ENCODE assay signal across 11 mouse cellular contexts in genomic region chr8:95374429-95374828, GRCm38 (mm10).
"Had no signal": no experiment of that assay in that cellular context is flagged by ENCODE, and none has a peak within 500 bp of the region (broad histone marks: within the 10 kb centered on the region; RNA-seq: fewer than 3 reads in every experiment).

No protein-coding gene starts in this region.

- DNase-seq: kidney, postnatal 14 days; lung, adult 2 months; right cerebral cortex, adult 18-20 months; right cerebral cortex, postnatal 25 days; thymus, postnatal 36 days had no signal

- H3K27ac ChIP-seq: kidney, embryonic 15.5 days; limb, embryonic 10.5 days; liver, embryonic 15.5 days; midbrain, embryonic 13.5 days; neural tube, embryonic 15.5 days had no signal

- H3K4me2 ChIP-seq: kidney, embryonic 15.5 days; liver, embryonic 11.5 days; liver, embryonic 15.5 days; midbrain, embryonic 13.5 days; neural tube, embryonic 15.5 days had no signal

- H3K4me1 ChIP-seq: midbrain, embryonic 13.5 days had no signal

- H3K27me3 ChIP-seq: kidney, embryonic 15.5 days; midbrain, embryonic 13.5 days; neural tube, embryonic 15.5 days had no signal

- H3K9ac ChIP-seq: kidney, embryonic 15.5 days; liver, embryonic 15.5 days; midbrain, embryonic 13.5 days; neural tube, embryonic 15.5 days had no signal

- ATAC-seq: midbrain, embryonic 13.5 days had no signal

- H3K36me3 ChIP-seq: liver, embryonic 15.5 days had no signal

- H3K9me3 ChIP-seq: kidney, embryonic 15.5 days; limb, embryonic 10.5 days; liver, embryonic 15.5 days; neural tube, embryonic 15.5 days had no signal

- H3K4me3 ChIP-seq: kidney, embryonic 15.5 days; limb, embryonic 10.5 days; liver, embryonic 15.5 days; midbrain, embryonic 13.5 days; neural tube, embryonic 15.5 days had no signal
